Mouse (Mus musculus) embryonic fibroblast, embryonic 13.5 days (primary cell): ENCODE measurements around the gene Gm14214.

Experiments used
- CTCF ChIP-seq: IDR thresholded peaks from 2 replicates; pipeline ENCODE4 v1.5.1; 2011; ENCODE audit warnings: mild to moderate bottlenecking, control low read depth, low read length, moderate library complexity, borderline replicate concordance; ENCODE audit not compliant: insufficient read depth
- POLR2A ChIP-seq: IDR thresholded peaks from 2 replicates; pipeline ENCODE4 v1.6.1; 2011; ENCODE audit warnings: low read depth, mild to moderate bottlenecking, control low read depth, low read length, moderate library complexity

DNA sequence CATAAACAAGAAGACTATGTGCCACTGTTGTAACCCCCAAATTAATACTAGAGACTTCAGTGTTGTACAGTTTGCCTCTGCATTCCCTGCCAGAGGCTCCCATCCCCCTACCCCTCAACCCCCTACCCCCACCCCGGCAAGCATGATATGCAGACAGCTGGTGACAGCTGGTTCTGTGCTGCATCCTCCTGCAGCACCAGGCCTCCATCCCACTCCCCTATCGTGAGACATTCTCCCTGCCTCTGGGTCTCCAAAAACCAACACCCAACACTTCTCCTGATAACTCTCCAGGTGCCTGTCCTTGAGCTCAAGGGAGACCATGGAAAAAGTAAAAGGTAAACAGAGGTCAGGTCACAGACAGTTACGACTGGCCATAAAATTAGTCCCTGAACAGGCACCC is 40.1 kb downstream of the Gm14214 start:
- TF ChIP-seq POLR2A (no peak), CTCF (no peak)
